Mouse (Mus musculus) gastrocnemius, postnatal 14 days (tissue): ENCODE data around the gene Tomm22. TPM values are rescaled to one million over a fixed set of nuclear protein-coding genes. Genes with fewer than 3 reads are reported as not detected.

Experiments used
- DNase-seq: peaks from one replicate; pipeline ENCODE4 v3.0.0; 2021; ENCODE audit warnings: mixed read lengths
- intact Hi-C: fragments of 180-260 bp; cut with DNase I; formaldehyde crosslinking; loops from one replicate; pipeline ENCODE4 v1.15.1; 2025; ENCODE audit warnings: low total_unique reads
- total RNA-seq, 2 experiments: library from RNA; stranded (reverse); gene quantifications; 2 replicates each; pipeline ENCODE4 v1.2.3; 2021

Tomm22 gene
- total RNA-seq, 2 experiments from 2014 or later: 78.3 to 80.4 TPM

- DNase-seq: no peak
- intact Hi-C loops: no loop called here
Observed at GRCm38 (mm10) chr15:79706603-79707214, 36.0 kb downstream of the Tomm22 start.

GRCm38 (mm10) chr15:79708229-79708822 is 37.7 kb downstream of the Tomm22 start:
- intact Hi-C loops: no loop called here

DNA sequence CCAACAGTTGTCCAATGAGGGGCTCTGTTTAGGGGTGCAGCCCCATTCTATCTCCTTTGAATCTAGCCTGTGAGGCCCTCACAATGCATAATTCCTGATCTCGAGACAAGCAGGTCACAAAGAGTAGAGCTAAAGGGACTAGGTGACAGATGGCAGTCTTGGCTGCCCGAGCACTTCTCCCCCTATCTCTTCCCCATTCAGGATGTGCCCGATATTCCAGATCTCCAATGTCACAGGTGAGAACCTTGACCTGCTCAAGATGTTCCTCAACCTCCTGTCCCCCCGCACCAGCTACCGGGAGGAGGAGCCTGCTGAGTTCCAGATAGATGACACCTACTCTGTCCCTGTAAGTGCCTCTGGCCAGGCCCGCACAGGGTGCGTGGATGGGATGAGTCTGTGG is 45.0 kb downstream of the Tomm22 start:
- DNase-seq: no peak
- intact Hi-C loops: no loop called here

More at GRCm38 (mm10) chr15:79708229-79708822, 37.7 kb downstream of the Tomm22 start:
- DNase-seq: no peak

DNA sequence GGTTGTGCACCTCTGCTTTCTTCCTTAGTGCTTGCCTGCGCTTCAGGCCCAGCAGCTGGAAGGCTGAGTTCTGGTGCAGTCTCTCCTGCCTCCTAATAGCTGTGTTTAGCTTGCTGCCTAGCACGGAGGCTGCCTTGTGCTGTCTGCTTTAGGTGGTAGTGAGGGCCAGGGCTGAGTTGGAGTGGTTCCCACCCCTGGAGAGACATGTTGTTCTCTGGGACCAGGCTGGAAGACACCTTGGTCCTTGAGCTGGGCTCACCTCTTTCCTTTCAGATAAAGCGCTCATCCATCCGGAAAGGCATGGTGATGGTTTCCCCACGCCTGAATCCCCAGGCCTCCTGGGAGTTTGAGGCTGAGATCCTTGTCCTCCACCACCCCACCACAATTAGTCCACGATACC is 46.0 kb downstream of the Tomm22 start:
- DNase-seq: no peak
- intact Hi-C loops: no loop called here

DNA sequence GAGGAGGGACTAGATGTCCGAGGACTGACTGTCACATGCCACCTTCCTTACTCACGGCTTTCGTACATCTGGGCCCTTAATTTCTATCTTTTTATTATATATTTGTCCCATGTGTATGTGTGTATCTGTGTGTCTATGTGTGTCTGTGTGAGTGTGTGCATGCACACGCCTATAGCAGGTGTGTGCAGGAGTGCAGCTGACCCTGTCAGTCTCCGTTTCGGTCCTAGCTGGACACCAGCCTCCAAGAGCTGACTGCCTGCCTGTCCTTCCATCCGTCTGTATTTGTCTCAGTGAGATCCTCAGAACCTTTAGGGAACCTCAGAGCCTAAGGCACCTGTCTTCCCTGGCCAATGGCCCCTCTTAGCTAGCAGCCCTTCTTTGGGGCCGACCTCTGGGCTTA is 49.6 kb downstream of the Tomm22 start:
- intact Hi-C loops: no loop called here
- no peak for DNase-seq

DNA sequence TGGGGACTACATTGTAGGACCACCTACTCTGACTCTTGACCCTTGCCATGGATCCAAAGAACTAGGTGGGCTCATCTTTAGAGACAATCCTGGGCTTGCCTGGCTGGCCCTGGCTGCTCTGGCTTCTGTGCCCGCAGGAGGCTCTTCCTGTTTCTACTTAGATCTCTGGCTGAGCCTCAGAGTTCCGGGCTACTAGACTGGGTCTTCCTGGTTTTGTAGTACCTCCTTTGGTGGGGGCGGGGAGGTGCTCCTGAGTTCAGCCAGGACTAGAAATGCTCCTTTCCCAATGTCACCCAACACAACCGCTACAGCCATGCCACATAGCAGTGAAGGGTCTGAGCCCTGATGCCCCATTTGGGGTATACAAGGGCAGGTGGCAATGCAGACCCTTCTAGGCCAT is 50.1 kb downstream of the Tomm22 start:
- intact Hi-C loops: no loop called here
- DNase-seq: no peak

Other genes starting within 250 kb of the Tomm22 start
- 10 to 100 TPM; 46.6 to 46.7 TPM for gene Csnk1e, start 215.3 kb upstream of the Tomm22 start, total RNA-seq
- under 1 TPM in 1 of 2 experiments, not detected in 1; 0.08 TPM for gene Kcnj4, start 165.6 kb upstream of the Tomm22 start, total RNA-seq
- gene Kdelr3, start 154.4 kb upstream of the Tomm22 start, total RNA-seq: 10 to 100 TPM; 14.1 to 22.6 TPM
- 10 to 100 TPM; 75.8 to 77.4 TPM for gene Ddx17, start 124.1 kb upstream of the Tomm22 start, total RNA-seq
- under 1 TPM in 1 of 2 experiments, not detected in 1; 0.20 TPM for gene Dmc1, start 65.8 kb upstream of the Tomm22 start, total RNA-seq
- gene Fam227a, start 11.9 kb upstream of the Tomm22 start, total RNA-seq: 1 to 10 TPM in 1 of 2 experiments, under 1 TPM in 1; 0.53 to 1.4 TPM
- gene Cby1, start 11.7 kb upstream of the Tomm22 start, total RNA-seq: 10 to 100 TPM; 17.2 to 18.0 TPM
- 10 to 100 TPM in 1 of 2 experiments, 1 to 10 TPM in 1; 9.8 to 11.1 TPM for gene Josd1, start 17.1 kb downstream of the Tomm22 start, total RNA-seq
- 10 to 100 TPM; 17.7 to 18.0 TPM for gene Gtpbp1, start 20.0 kb downstream of the Tomm22 start, total RNA-seq
- 10 to 100 TPM; 62.3 to 81.4 TPM for gene Sun2, start 71.7 kb downstream of the Tomm22 start, total RNA-seq
- gene Dnal4, start 107.0 kb downstream of the Tomm22 start, total RNA-seq: 1 to 10 TPM; 7.4 to 7.6 TPM
- gene Nptxr, start 133.9 kb downstream of the Tomm22 start, total RNA-seq: 1 to 10 TPM; 1.9 to 2.6 TPM
- gene Npcd, start 163.4 kb downstream of the Tomm22 start, total RNA-seq: under 1 TPM; 0.47 to 0.55 TPM
- gene Cbx6, start 163.8 kb downstream of the Tomm22 start, total RNA-seq: 10 to 100 TPM; 21.2 to 23.5 TPM
- 1 to 10 TPM; 4.7 to 7.9 TPM for gene Apobec3, start 220.8 kb downstream of the Tomm22 start, total RNA-seq